Comparison of ENCODE assay signal across 8 mouse cellular contexts in the genomic region with DNA sequence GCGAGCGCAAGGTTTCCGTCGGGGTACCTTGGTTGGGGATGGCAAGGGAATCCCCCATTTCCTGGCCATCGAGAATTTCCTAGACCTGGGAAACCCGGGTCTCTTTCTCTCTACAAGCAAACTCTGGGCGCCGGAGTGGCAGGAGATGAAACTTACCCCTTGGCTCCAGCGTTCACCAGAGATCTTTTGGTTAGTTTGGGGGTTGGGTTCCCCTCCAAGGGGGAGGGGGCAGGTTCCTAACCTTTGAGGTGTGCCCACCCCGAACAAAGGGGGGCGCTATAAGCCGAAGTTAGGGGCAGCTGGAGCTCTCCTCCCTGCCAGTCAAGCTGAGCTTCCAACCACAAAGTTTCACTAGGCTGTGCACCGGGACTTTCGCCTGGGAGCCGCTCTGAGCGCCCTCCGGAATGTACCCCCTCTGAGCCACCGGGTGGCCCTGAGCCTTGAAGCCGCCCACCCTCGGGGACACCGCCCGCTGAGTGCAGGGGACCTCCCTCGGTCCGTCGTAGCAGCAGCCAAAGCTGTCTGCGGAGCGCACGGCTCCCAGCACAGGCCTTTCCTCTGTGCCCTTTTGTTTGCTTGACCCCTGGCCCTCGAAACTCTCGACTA. TPM values are rescaled to one million over a fixed set of nuclear protein-coding genes. Genes with fewer than 3 reads are reported as not detected.
DNase-seq lines count a peak whose midpoint lies in the region; ATAC-seq and TF ChIP-seq lines count a peak whose summit lies in the region.

No protein-coding gene starts in this region.

- WGBS in embryonic facial prominence, embryonic 10.5 days, result under 1% methylated on average over 30 of the region's 30 CpGs
- WGBS in limb, embryonic 14.5 days, result 3% methylated on average over 29 of the region's 30 CpGs

- DNase-seq in kidney, adult 18-20 months, result peak; percentile 20
- no peak for DNase-seq in kidney, postnatal 14 days
- DNase-seq in ZHBTc4 (ENCODE audit: low read depth, low spot score), result peak; percentile 44
- DNase-seq in embryonic facial prominence, embryonic 10.5 days (ENCODE audit: low spot score), result peak; percentile 68
- DNase-seq in heart, postnatal 25 days (ENCODE audit: low spot score), result peak; percentile 9
- no peak for DNase-seq in limb, embryonic 14.5 days (ENCODE audit: low spot score)
- peak; percentile 14 for DNase-seq in thymus, postnatal 0 days (ENCODE audit: low spot score)

- intact Hi-C loops in heart, postnatal 25 days (cut with DNase I), result loop anchor here (2.0 to 5.0 kb wide), 2 partner anchors 77 to 149 kb away; a partner anchor contains a TSS

- peaks cover 66% of the 10 kb centered on the region for H3K4me1 ChIP-seq in embryonic facial prominence, embryonic 10.5 days
- H3K4me1 ChIP-seq in limb, embryonic 14.5 days (ENCODE audit: control insufficient read depth, insufficient read depth, low read length), result peaks cover 30% of the 10 kb centered on the region

- no peak overlapping the region for H3K9ac ChIP-seq in limb, embryonic 14.5 days (ENCODE audit: low read depth, low read length, severe bottlenecking)

- peak overlapping the region; percentile 78 for H3K4me3 ChIP-seq in embryonic facial prominence, embryonic 10.5 days
- peak overlapping the region; percentile 59 for H3K4me3 ChIP-seq in limb, embryonic 14.5 days (replicated peaks; ENCODE audit: low read length)
- no peak overlapping the region for H3K4me3 ChIP-seq in myocyte

- peak overlapping the region; percentile 97 for H3K4me2 ChIP-seq in limb, embryonic 14.5 days (replicated peaks; ENCODE audit: low read depth, low read length, severe bottlenecking)
- H3K4me2 ChIP-seq in myocyte (ENCODE audit: low read depth), result peak overlapping the region; percentile 100

- no peak for TF ChIP-seq POLR2A in limb, embryonic 14.5 days (IDR thresholded peaks at IDR 0.05; ENCODE audit: borderline replicate concordance, extremely low read depth, insufficient read depth, insufficient read length)
- no peak for TF ChIP-seq POLR2A in myocyte (IDR thresholded peaks at IDR 0.05; ENCODE audit: insufficient read length, low read depth)

- H3K79me2 ChIP-seq in myocyte (ENCODE audit: control insufficient read depth, insufficient read depth), result no peaks in the 10 kb centered on the region

- no peaks in the 10 kb centered on the region for H3K9me3 ChIP-seq in embryonic facial prominence, embryonic 10.5 days
- H3K9me3 ChIP-seq in limb, embryonic 14.5 days (ENCODE audit: control insufficient read depth, low read length), result no peaks in the 10 kb centered on the region

- no peak for ATAC-seq in limb, embryonic 14.5 days (ENCODE audit: low FRiP score, low read depth)

- H3K27ac ChIP-seq in embryonic facial prominence, embryonic 10.5 days (replicated peaks), result peak overlapping the region; percentile 36; the same call in 1 of the 2 replicates
- H3K27ac ChIP-seq in limb, embryonic 14.5 days (replicated peaks; ENCODE audit: low read depth, low read length), result no peak overlapping the region

- no peaks in the 10 kb centered on the region for H3K36me3 ChIP-seq in embryonic facial prominence, embryonic 10.5 days (replicated peaks)
- no peaks in the 10 kb centered on the region for H3K36me3 ChIP-seq in limb, embryonic 14.5 days (ENCODE audit: control insufficient read depth, insufficient read depth, low read length)
- no peaks in the 10 kb centered on the region for H3K36me3 ChIP-seq in myocyte (ENCODE audit: control insufficient read depth, insufficient read depth)

- H3K27me3 ChIP-seq in embryonic facial prominence, embryonic 10.5 days (replicated peaks; ENCODE audit: low read depth, poor library complexity, severe bottlenecking), result peaks cover 78% of the 10 kb centered on the region
- H3K27me3 ChIP-seq in limb, embryonic 14.5 days (ENCODE audit: control insufficient read depth, insufficient read depth, low read length), result peaks cover 71% of the 10 kb centered on the region
- peaks cover 39% of the 10 kb centered on the region for H3K27me3 ChIP-seq in myocyte (ENCODE audit: control insufficient read depth, insufficient read depth, insufficient read length)

- H3ac ChIP-seq in myocyte (ENCODE audit: control insufficient read depth, insufficient read length), result no peak overlapping the region

TF ChIP-seq in myocyte, 11 proteins besides CTCF, POLR2A, EP300 and RAD21:
- TF ChIP-seq REST (IDR thresholded peaks at IDR 0.05; ENCODE audit: insufficient read depth, insufficient read length) (no peak), USF1 (IDR thresholded peaks at IDR 0.05; ENCODE audit: low read depth) (no peak), SRF (IDR thresholded peaks at IDR 0.05; ENCODE audit: control insufficient read depth, insufficient read length, low read depth) (no peak), CEBPB (IDR thresholded peaks at IDR 0.05; ENCODE audit: insufficient read depth, poor library complexity, severe bottlenecking) (no peak), TCF12 (IDR thresholded peaks at IDR 0.05; ENCODE audit: insufficient read depth, poor library complexity, severe bottlenecking) (no peak), E2F4 (IDR thresholded peaks at IDR 0.05; ENCODE audit: insufficient read depth) (no peak), POLR2AphosphoS2 (IDR thresholded peaks at IDR 0.05; ENCODE audit: insufficient read length, low read depth) (no peak), MYOG (IDR thresholded peaks at IDR 0.05; ENCODE audit: control insufficient read depth in 1 of 3, insufficient read depth in 1 of 3, insufficient read length in 2 of 3, low read depth in 2 of 3) (no peak), MAX (IDR thresholded peaks at IDR 0.05; ENCODE audit: low read depth) (no peak), MYOD1 (IDR thresholded peaks at IDR 0.05; ENCODE audit: control insufficient read depth in 1 of 3, insufficient read length in 2 of 3, low read depth in 2 of 3) (no peak), TCF3 (IDR thresholded peaks at IDR 0.05; ENCODE audit: insufficient read length, low read depth) (no peak)

RNA-seq across cellular contexts. Expression of a gene that starts 2.9 kb away (rescaled TPM):
- 0.17 and 0.19 TPM in 2 replicates for polyA plus RNA-seq in embryonic facial prominence, embryonic 10.5 days (2016; fragmentation: Nextera tagmentation; extraction: Ambion mirVana)
- 1 to 10 TPM; 2.5 to 5.9 TPM for total RNA-seq in heart, postnatal 25 days (2021)
- polyA plus RNA-seq in limb, embryonic 14.5 days (2012; rRNA removed), result 0.79 and 1.3 TPM in 2 replicates
- 0.44 and 0.59 TPM in 2 replicates for polyA plus RNA-seq in limb, embryonic 14.5 days (2014; fragmentation: Nextera tagmentation; extraction: Ambion mirVana)
- 0.32 TPM for polyA plus RNA-seq in myocyte (2012; fragmentation: generic; extraction: Trizol)
- polyA plus RNA-seq in thymus, postnatal 0 days (2015; fragmentation: Nextera tagmentation; extraction: Ambion mirVana), result 1.7 and 2.4 TPM in 2 replicates

Comparison
In these comparisons a context has a peak if more than half of its experiments do, and no peak if none do; other contexts are left out.
1. DNase-seq: peak in kidney, adult 18-20 months (single experiment), ZHBTc4 (single experiment), embryonic facial prominence, embryonic 10.5 days (single experiment), heart, postnatal 25 days (single experiment) and thymus, postnatal 0 days (single experiment); none in kidney, postnatal 14 days (single experiment) and limb, embryonic 14.5 days (single experiment).